Mouse (Mus musculus) myocyte (in vitro differentiated cells): Measurements from ENCODE around the gene Stx3.

ENCODE experiments used
- POLR2A ChIP-seq: IDR thresholded peaks from one replicate; pipeline ENCODE4 v1.6.1; 2011; ENCODE audit warnings: low read depth, mild to moderate bottlenecking, control low read depth, moderate library complexity; ENCODE audit not compliant: insufficient read length
- USF1 ChIP-seq: IDR thresholded peaks from one replicate; pipeline ENCODE4 v1.6.1; 2011; ENCODE audit warnings: low read depth, mild to moderate bottlenecking, control low read depth, moderate library complexity

DNA sequence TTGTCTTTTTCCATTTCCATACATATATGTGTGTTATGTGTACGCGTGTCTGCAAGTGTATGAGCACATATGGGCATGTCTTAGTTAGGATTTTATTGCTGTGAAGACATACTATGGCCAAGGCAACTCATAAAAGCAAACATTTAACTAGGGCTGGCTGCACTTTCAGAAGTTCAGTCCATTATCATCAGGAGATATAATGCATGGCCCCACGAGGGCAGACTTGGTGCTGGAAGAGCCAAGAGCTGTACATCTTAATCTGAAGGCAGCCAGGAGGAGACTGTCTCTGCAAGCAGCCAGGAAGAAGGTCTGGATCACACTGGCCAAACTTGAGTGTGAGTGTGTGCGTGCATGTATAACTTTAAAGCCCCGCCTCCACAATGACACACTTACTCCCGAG lies 24.8 kb downstream of the Stx3 start:
- no peak for TF ChIP-seq POLR2A
- TF ChIP-seq USF1, result no peak
